ENCODE assay signal across 18 mouse cellular contexts in genomic region chr19:26643936-26644335, GRCm38 (mm10).
"Had no signal": no experiment of that assay in that cellular context is flagged by ENCODE, and none has a peak within 500 bp of the region (broad histone marks: within the 10 kb centered on the region; RNA-seq: fewer than 3 reads in every experiment).

No protein-coding gene starts in this region.

- ATAC-seq: liver, postnatal 0 days; midbrain, embryonic 16.5 days had no signal

- H3K4me1 ChIP-seq: limb, embryonic 12.5 days; lung, embryonic 15.5 days had no signal

- H3K4me3 ChIP-seq: limb, embryonic 12.5 days; liver, embryonic 13.5 days; lung, embryonic 15.5 days had no signal

- DNase-seq: kidney, adult 11 months; kidney, adult 9 months; kidney, postnatal 36 days; layer of hippocampus, adult 9-11 months; layer of hippocampus, postnatal 36 days; liver; liver, embryonic 13.5 days; liver, postnatal 0 days; lung, postnatal 14 days; right cerebral cortex, postnatal 14 days; thymus, adult 2 months; thymus, postnatal 25 days had no signal

- H3K9ac ChIP-seq: limb, embryonic 12.5 days; liver, embryonic 13.5 days; liver, postnatal 0 days; lung, embryonic 15.5 days had no signal

- H3K27ac ChIP-seq: kidney, postnatal 0 days; limb, embryonic 12.5 days; liver, embryonic 13.5 days; lung, embryonic 15.5 days; macrophage; stomach, postnatal 0 days had no signal

- H3K27me3 ChIP-seq: limb, embryonic 12.5 days; liver, embryonic 13.5 days; lung, embryonic 15.5 days had no signal

- H3K4me2 ChIP-seq: limb, embryonic 12.5 days; liver, embryonic 13.5 days; lung, embryonic 15.5 days had no signal

- H3K9me3 ChIP-seq: limb, embryonic 12.5 days; liver, embryonic 13.5 days; lung, embryonic 15.5 days had no signal

- H3K36me3 ChIP-seq: liver, embryonic 13.5 days had no signal
